Mouse (Mus musculus): ENCODE measurements around the gene Boc. TPM values are rescaled to one million over a fixed set of nuclear protein-coding genes. Genes with fewer than 3 reads are reported as not detected.

Gene Boc
- polyA plus RNA-seq (2015; fragmentation: Nextera tagmentation; extraction: Ambion mirVana) = 22.5 and 27.3 TPM in 2 replicates

GRCm38 (mm10) chr16:44558471-44559329, at the start of gene Boc:
TSS of gene Boc (minus strand) at chr16:44558897.
- peak; percentile 76 for ATAC-seq
- peak within 1 kb of the TSS; percentile 92 for H3K27ac ChIP-seq
- H3K4me1 ChIP-seq (replicated peaks) = peaks cover 58% of the 10 kb centered on the region
- no peaks in the 10 kb centered on the region for H3K36me3 ChIP-seq
- H3K9ac ChIP-seq (replicated peaks) = peak within 1 kb of the TSS; percentile 96
- H3K4me3 ChIP-seq (replicated peaks) = peak within 1 kb of the TSS; percentile 91
- under 1% methylated on average over 46 of the region's 46 CpGs for WGBS
- peak within 1 kb of the TSS; percentile 89 for H3K4me2 ChIP-seq (replicated peaks)
- no peaks in the 10 kb centered on the region for H3K9me3 ChIP-seq
- H3K27me3 ChIP-seq = no peaks in the 10 kb centered on the region

- H3K4me3 ChIP-seq (replicated peaks) = no peak overlapping the region
- WGBS = 83% methylated on average over 1 of the region's 1 CpGs
Measured at GRCm38 (mm10) chr16:44606643-44607042, 47.9 kb upstream of the Boc start.

DNA sequence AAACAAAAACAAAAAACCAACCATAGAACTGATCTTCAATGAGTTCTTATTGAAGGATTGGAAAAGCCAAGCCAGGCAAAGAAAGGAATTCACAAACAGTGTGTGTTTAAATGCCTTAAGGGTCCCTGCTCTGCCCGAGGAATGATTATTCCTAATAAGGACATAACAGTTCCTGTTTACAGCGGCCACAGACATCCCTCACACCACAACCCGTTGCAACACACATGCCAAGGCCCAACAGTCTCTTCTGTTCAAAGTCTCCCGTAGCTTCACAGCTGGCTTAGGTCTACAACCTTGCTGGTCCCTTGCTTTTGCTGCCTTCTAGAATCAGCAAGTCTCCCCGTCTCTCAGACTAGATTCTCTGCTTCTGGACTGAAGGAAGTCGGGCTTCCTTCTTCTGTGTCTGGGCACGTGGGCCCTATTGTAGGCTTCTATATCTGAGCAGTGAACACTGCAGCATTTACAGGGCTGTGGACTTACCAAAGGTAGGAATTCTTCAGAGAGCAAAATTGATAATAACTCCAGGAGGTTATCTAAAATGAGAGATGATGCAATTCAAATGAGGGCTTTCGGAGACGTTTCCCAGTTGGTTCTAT, 45.4 kb upstream of the Boc start:
- Histone ChIP-seq H3K4me2 (replicated peaks) (no peak overlapping the region), H3K4me3 (replicated peaks) (no peak overlapping the region), H3K9me3 (no peaks in the 10 kb centered on the region), H3K27ac (no peak overlapping the region), H3K4me1 (replicated peaks) (peaks cover 19% of the 10 kb centered on the region), H3K27me3 (no peaks in the 10 kb centered on the region), H3K36me3 (no peaks in the 10 kb centered on the region), H3K9ac (replicated peaks) (no peak overlapping the region)
- WGBS = 77% methylated on average over 9 of the region's 9 CpGs
- ATAC-seq = no peak

More at GRCm38 (mm10) chr16:44606643-44607042, 47.9 kb upstream of the Boc start:
- Histone ChIP-seq H3K9ac (replicated peaks) (no peak overlapping the region), H3K4me1 (replicated peaks) (peaks cover 10% of the 10 kb centered on the region), H3K4me2 (replicated peaks) (no peak overlapping the region), H3K27me3 (no peaks in the 10 kb centered on the region), H3K27ac (no peak overlapping the region), H3K36me3 (no peaks in the 10 kb centered on the region), H3K9me3 (no peaks in the 10 kb centered on the region)
- ATAC-seq = no peak

GRCm38 (mm10) chr16:44601999-44602794, 43.5 kb upstream of the Boc start:
- H3K27ac ChIP-seq = no peak overlapping the region
- no peaks in the 10 kb centered on the region for H3K36me3 ChIP-seq
- 16% methylated on average over 8 of the region's 8 CpGs for WGBS

DNA sequence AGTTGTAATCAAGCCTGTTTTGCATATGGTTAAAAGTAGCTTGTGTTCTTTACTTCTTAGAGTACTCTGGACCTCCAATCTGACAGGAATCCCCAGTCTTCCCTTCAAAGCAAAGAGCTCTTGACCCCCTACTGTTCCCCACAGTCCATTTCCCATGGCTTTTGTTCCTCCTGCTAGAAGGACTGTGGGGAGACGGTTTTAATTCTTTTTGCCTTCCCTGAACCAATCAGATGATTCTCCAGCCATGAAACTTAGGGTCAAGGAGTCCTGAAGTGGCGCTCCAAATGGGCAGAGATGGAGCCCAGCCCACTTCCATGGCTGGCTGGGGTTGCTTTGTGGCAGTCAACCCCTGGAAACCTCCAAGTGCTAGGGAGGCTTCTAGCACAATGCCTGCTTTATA, 42.5 kb upstream of the Boc start:
- Histone ChIP-seq H3K27me3 (no peaks in the 10 kb centered on the region), H3K9me3 (no peaks in the 10 kb centered on the region), H3K4me1 (replicated peaks) (peaks cover 19% of the 10 kb centered on the region), H3K9ac (replicated peaks) (no peak overlapping the region), H3K36me3 (no peaks in the 10 kb centered on the region), H3K4me2 (replicated peaks) (no peak overlapping the region), H3K4me3 (replicated peaks) (no peak overlapping the region), H3K27ac (no peak overlapping the region; the same call in 1 of the 2 replicates)
- ATAC-seq = 0 out of 2 replicates have a peak, but pooled peaks have one; percentile 60
- WGBS = 12% methylated on average over 2 of the region's 2 CpGs

More at GRCm38 (mm10) chr16:44601999-44602794, 43.5 kb upstream of the Boc start:
- Histone ChIP-seq H3K4me3 (replicated peaks) (no peak overlapping the region), H3K27me3 (no peaks in the 10 kb centered on the region), H3K4me1 (replicated peaks) (peaks cover 19% of the 10 kb centered on the region), H3K4me2 (replicated peaks) (no peak overlapping the region), H3K9ac (replicated peaks) (no peak overlapping the region), H3K9me3 (no peaks in the 10 kb centered on the region)
- ATAC-seq = no peak

DNA sequence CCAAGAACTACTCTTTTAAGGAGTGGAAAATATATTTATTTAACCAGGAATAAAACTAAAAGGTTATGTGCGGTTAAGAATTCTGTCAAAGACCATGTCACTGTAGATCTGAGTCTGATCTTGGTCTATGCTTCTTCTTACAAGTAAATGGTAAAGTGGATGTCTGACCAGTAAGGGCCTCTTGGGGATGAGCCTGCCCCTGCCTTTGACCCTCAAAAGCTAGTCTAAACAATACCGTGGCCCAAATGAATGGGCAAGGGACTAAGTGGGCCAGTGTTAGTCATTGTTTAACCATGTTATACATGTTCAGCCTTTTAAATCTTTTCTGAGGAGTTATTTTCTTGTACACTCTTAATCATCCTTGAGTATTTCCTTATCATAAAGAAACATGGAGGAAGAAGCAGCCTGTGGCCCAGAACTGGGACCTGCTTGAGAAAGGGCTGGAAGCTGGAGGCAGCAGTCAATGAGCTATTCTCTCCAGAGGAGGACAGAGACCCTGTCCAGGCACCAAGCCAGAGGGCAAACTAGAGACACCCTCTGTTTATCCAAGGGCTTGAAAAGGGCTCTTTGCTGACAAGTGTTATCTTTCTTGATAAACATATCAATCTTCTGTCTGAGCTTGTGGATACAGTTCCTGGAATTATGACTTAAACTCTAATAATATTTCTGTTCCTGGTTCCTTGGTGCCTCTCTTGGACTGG, 38.6 kb upstream of the Boc start:
- H3K9ac ChIP-seq (replicated peaks) = no peak overlapping the region
- WGBS = 91% methylated on average over 2 of the region's 2 CpGs
- no peak for ATAC-seq

GRCm38 (mm10) chr16:44589506-44589905, 30.8 kb upstream of the Boc start:
- no peaks in the 10 kb centered on the region for H3K4me1 ChIP-seq (replicated peaks)
- H3K27me3 ChIP-seq = no peaks in the 10 kb centered on the region
- no peak overlapping the region for H3K4me2 ChIP-seq (replicated peaks)
- no peak overlapping the region for H3K4me3 ChIP-seq (replicated peaks)
- 80% methylated on average over 1 of the region's 1 CpGs for WGBS
- ATAC-seq = no peak
- H3K36me3 ChIP-seq = no peaks in the 10 kb centered on the region
- H3K9ac ChIP-seq (replicated peaks) = no peak overlapping the region
- no peak overlapping the region for H3K27ac ChIP-seq
- H3K9me3 ChIP-seq = no peaks in the 10 kb centered on the region

More for the DNA sequence above, 38.6 kb upstream of the Boc start:
- Histone ChIP-seq H3K4me2 (replicated peaks) (no peak overlapping the region), H3K27ac (no peak overlapping the region), H3K9me3 (no peaks in the 10 kb centered on the region), H3K27me3 (no peaks in the 10 kb centered on the region), H3K4me1 (replicated peaks) (peaks cover 15% of the 10 kb centered on the region), H3K36me3 (no peaks in the 10 kb centered on the region), H3K4me3 (replicated peaks) (no peak overlapping the region)

DNA sequence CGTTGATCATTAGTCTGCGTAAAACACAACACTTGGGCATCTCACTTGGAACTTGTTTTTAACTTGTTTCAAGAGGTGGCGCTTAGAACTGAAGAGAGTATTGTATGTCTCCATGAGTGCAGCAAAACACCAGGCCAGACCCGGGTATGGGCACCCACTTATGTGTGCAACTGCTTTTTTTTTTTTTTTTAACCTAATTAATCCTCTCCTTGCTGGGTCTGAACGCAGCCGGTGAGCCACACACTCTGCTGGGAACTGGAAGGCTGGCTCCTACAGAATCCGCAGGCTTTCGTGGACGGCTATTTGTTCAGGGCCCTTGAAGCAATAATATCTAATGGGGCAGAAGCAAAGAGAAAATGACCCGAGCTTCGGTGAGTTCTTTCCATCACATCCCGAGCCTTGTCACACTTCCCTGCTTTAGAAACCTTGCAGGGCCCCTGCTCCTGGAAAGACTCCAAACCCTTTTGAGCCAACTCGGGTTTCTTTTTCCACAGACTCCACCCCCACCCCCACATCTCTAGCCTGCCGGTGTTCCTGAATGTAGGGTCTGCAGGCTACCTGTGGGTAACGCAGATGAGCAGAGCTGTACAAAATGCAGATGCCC, 20.8 kb upstream of the Boc start:
- H3K4me3 ChIP-seq (replicated peaks) = no peak overlapping the region
- H3K9ac ChIP-seq (replicated peaks) = no peak overlapping the region
- no peaks in the 10 kb centered on the region for H3K9me3 ChIP-seq
- ATAC-seq = peak; percentile 75
- WGBS = 19% methylated on average over 15 of the region's 15 CpGs
- H3K36me3 ChIP-seq = no peaks in the 10 kb centered on the region
- H3K4me1 ChIP-seq (replicated peaks) = peaks cover 11% of the 10 kb centered on the region
- H3K27ac ChIP-seq = 0 out of 2 replicates have a peak overlapping the region, but pooled peaks have one; percentile 2
- H3K27me3 ChIP-seq = no peaks in the 10 kb centered on the region
- no peak overlapping the region; the same call in 1 of the 2 replicates for H3K4me2 ChIP-seq (replicated peaks)

- Histone ChIP-seq H3K4me1 (replicated peaks) (peaks cover 11% of the 10 kb centered on the region), H3K4me3 (replicated peaks) (no peak overlapping the region), H3K27ac (peak overlapping the region; percentile 12; the same call in 1 of the 2 replicates), H3K36me3 (no peaks in the 10 kb centered on the region), H3K9me3 (no peaks in the 10 kb centered on the region), H3K9ac (replicated peaks) (no peak overlapping the region), H3K4me2 (replicated peaks) (no peak overlapping the region), H3K27me3 (no peaks in the 10 kb centered on the region)
- WGBS = 84% methylated on average over 1 of the region's 1 CpGs
- no peak for ATAC-seq
Measured at GRCm38 (mm10) chr16:44578551-44578950, 19.9 kb upstream of the Boc start.

DNA sequence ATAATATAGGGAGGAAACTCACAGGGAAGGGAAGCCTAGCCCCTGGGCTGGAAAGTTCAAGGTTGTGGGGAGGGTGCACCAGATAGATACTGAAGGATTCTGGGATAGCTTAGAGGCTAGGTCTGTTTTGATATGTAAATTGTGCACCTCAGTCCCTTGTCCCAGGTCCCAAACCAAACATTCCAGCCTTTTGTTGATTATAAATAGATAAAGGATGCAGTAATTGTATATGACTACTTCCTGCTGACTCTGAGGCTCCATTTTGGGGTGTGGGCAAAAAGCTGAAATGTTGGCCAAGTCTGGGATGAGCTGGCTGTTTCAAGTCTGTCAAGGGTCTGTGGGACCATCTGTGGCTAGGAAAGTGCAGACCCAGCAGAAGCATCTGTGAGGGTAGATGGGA, 9.4 kb upstream of the Boc start:
- no peaks in the 10 kb centered on the region for H3K27me3 ChIP-seq
- ATAC-seq = no peak
- H3K9ac ChIP-seq (replicated peaks) = no peak overlapping the region
- peaks cover 27% of the 10 kb centered on the region for H3K4me1 ChIP-seq (replicated peaks)
- H3K4me2 ChIP-seq (replicated peaks) = no peak overlapping the region
- no peaks in the 10 kb centered on the region for H3K9me3 ChIP-seq
- H3K4me3 ChIP-seq (replicated peaks) = no peak overlapping the region
- no peak overlapping the region for H3K27ac ChIP-seq
- no peaks in the 10 kb centered on the region for H3K36me3 ChIP-seq
